Mouse (Mus musculus): ENCODE measurements around the gene Slc35a3. TPM values are rescaled to one million over a fixed set of nuclear protein-coding genes. Genes with fewer than 3 reads are reported as not detected.

Gene Slc35a3
- total and polyA plus RNA-seq, 3 experiments: 19.2 to 20.3 TPM; not detected in 1

DNA sequence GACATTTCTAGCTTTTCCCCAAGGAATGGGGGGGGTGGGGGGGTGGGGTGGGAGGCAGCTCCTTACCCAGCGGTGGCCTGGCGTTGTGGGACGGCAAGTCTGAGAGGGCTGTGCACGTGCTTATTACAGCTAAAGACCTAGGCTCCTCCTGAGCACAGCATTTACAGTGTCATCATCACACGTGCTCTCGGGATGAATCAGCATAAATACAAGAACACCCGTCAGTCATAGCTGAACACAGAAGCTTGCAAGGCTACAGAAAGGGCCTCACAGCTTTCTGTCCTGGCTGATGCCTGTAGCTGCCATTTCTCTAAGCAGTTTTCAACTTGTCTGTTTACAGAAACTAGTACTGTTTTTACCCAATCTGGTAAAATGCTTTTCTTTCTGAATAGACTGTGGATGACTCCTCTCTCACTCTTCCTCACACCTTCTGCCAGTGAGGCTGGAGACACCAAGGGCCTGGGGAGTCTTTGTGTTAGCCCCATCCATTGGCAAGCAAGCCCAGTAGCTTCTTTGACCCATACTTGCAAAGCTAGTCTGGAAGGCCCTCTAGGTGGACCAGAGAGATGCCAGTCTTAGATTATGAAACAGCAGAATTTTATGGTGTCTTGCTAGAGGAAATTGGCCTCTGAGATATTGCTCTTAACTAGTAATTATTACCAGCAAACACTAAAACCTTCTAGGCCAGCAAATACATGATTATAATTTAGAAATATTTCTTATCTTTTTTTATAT lies 91.8 kb downstream of the Slc35a3 start (continued):
- TF ChIP-seq E2F4 (IDR thresholded peaks at IDR 0.05; ENCODE audit: borderline replicate concordance, low read depth, low read length) (no peak), TBP (IDR thresholded peaks at IDR 0.05; ENCODE audit: low read depth, low read length) (peak; percentile 46; the same call in 1 of the 2 replicates), JUND (IDR thresholded peaks at IDR 0.05; ENCODE audit: low read depth, low read length) (no peak), MYC (IDR thresholded peaks at IDR 0.05; ENCODE audit: low read depth, low read length) (peak; percentile 97), SMC3 (IDR thresholded peaks at IDR 0.05; ENCODE audit: low read depth, low read length) (no peak), MEF2A (IDR thresholded peaks at IDR 0.05; ENCODE audit: extremely low read depth, insufficient replicate concordance, low read depth, low read length, poor library complexity, severe bottlenecking) (no peak)

Other genes with a start within 250 kb of the Slc35a3 start
- 68.3 and 72.9 TPM in 2 replicates for gene Rtca, start 204.6 kb downstream of the Slc35a3 start, total RNA-seq (2012; rRNA removed)
- gene Rtca, start 204.6 kb downstream of the Slc35a3 start, polyA plus RNA-seq (2012; ENCODE audit: insufficient read depth in 1 of 2, insufficient read length in 2 of 2, low read depth in 1 of 2, low replicate concordance in 2 of 2, missing spikeins in 1 of 2): 100 to 1,000 TPM in 1 of 2 experiments, 10 to 100 TPM in 1; 68.6 to 307 TPM
- gene Dbt, start 199.8 kb downstream of the Slc35a3 start, total RNA-seq (2012; rRNA removed): 12.7 and 15.3 TPM in 2 replicates
- 10 to 100 TPM in 1 of 2 experiments, not detected in 1; 13.2 TPM for gene Dbt, start 199.8 kb downstream of the Slc35a3 start, polyA plus RNA-seq (2012; ENCODE audit: insufficient read depth in 1 of 2, insufficient read length in 2 of 2, low read depth in 1 of 2, low replicate concordance in 2 of 2, missing spikeins in 1 of 2)
- 0.39 and 0.65 TPM in 2 replicates for gene Lrrc39, start 149.9 kb downstream of the Slc35a3 start, total RNA-seq (2012; rRNA removed)
- gene Lrrc39, start 149.9 kb downstream of the Slc35a3 start, polyA plus RNA-seq (2012; ENCODE audit: insufficient read depth in 1 of 2, insufficient read length in 2 of 2, low read depth in 1 of 2, low replicate concordance in 2 of 2, missing spikeins in 1 of 2): under 1 TPM in 1 of 2 experiments, not detected in 1; 0.40 TPM
- gene Sass6, start 117.8 kb downstream of the Slc35a3 start, total RNA-seq (2012; rRNA removed): 8.5 and 9.2 TPM in 2 replicates
- 10 to 100 TPM in 1 of 2 experiments, not detected in 1; 15.4 TPM for gene Sass6, start 117.8 kb downstream of the Slc35a3 start, polyA plus RNA-seq (2012; ENCODE audit: insufficient read depth in 1 of 2, insufficient read length in 2 of 2, low read depth in 1 of 2, low replicate concordance in 2 of 2, missing spikeins in 1 of 2)
- 10.2 and 15.5 TPM in 2 replicates for gene Trmt13, start 98.2 kb downstream of the Slc35a3 start, total RNA-seq (2012; rRNA removed)
- gene Trmt13, start 98.2 kb downstream of the Slc35a3 start, polyA plus RNA-seq (2012; ENCODE audit: insufficient read depth in 1 of 2, insufficient read length in 2 of 2, low read depth in 1 of 2, low replicate concordance in 2 of 2, missing spikeins in 1 of 2): 10 to 100 TPM in 1 of 2 experiments, not detected in 1; 12.0 TPM
- gene Mfsd14a, start 50.2 kb downstream of the Slc35a3 start, total RNA-seq (2012; rRNA removed): 36.8 and 39.2 TPM in 2 replicates
- 100 to 1,000 TPM in 1 of 2 experiments, 10 to 100 TPM in 1; 45.9 to 111 TPM for gene Mfsd14a, start 50.2 kb downstream of the Slc35a3 start, polyA plus RNA-seq (2012; ENCODE audit: insufficient read depth in 1 of 2, insufficient read length in 2 of 2, low read depth in 1 of 2, low replicate concordance in 2 of 2, missing spikeins in 1 of 2)
- 0.39 and 1.0 TPM in 2 replicates for gene Gm43191, start 31.6 kb downstream of the Slc35a3 start, total RNA-seq (2012; rRNA removed)
- gene Gm43191, start 31.6 kb downstream of the Slc35a3 start, polyA plus RNA-seq (2012; ENCODE audit: insufficient read depth in 1 of 2, insufficient read length in 2 of 2, low read depth in 1 of 2, low replicate concordance in 2 of 2, missing spikeins in 1 of 2): not detected
- 4.6 and 5.6 TPM in 2 replicates for gene Agl, start 95.3 kb upstream of the Slc35a3 start, total RNA-seq (2012; rRNA removed)
- 10 to 100 TPM; 11.9 to 21.1 TPM for gene Agl, start 95.3 kb upstream of the Slc35a3 start, polyA plus RNA-seq (2012; ENCODE audit: insufficient read depth in 1 of 2, insufficient read length in 2 of 2, low read depth in 1 of 2, low replicate concordance in 2 of 2, missing spikeins in 1 of 2)
- gene Frrs1, start 146.6 kb upstream of the Slc35a3 start, total RNA-seq (2012; rRNA removed): 78.5 and 88.3 TPM in 2 replicates
- 100 to 1,000 TPM in 1 of 2 experiments, 10 to 100 TPM in 1; 84.6 to 625 TPM for gene Frrs1, start 146.6 kb upstream of the Slc35a3 start, polyA plus RNA-seq (2012; ENCODE audit: insufficient read depth in 1 of 2, insufficient read length in 2 of 2, low read depth in 1 of 2, low replicate concordance in 2 of 2, missing spikeins in 1 of 2)